Mouse (Mus musculus) B cell, adult 67 days (primary cell): ENCODE results near the gene Gm2016. TPM values are rescaled to one million over a fixed set of nuclear protein-coding genes. Genes with fewer than 3 reads are reported as not detected.

Experiments used
- total RNA-seq, 2 experiments: library from RNA; stranded (reverse); gene quantifications; 4 replicates each; pipeline ENCODE4 v1.2.4; 2023

Gm2016 gene
- not detected for total RNA-seq

DNA sequence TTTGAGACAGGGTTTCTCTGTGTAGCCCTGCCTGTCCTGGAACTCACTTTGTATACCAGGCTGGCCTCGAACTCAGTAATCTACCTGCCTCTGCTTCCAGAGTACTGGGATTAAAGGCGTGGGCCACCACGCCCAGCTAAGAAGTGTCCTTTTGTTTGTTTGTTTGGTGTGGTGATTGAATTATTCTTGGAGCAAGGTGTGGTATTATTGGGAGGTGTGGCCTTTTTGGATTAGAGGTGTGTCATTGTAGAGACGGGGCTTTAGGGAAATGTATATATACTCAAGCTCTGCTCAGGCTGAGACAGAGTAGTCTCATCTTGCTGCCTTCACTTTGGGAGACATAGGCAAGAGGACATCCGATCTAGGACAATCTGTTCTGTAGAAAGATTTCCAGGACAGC lies at the start of gene Gm2016:
TSS of gene Gm2016 (plus strand) at position 301 of the 400 bp plus-strand sequence.

DNA sequence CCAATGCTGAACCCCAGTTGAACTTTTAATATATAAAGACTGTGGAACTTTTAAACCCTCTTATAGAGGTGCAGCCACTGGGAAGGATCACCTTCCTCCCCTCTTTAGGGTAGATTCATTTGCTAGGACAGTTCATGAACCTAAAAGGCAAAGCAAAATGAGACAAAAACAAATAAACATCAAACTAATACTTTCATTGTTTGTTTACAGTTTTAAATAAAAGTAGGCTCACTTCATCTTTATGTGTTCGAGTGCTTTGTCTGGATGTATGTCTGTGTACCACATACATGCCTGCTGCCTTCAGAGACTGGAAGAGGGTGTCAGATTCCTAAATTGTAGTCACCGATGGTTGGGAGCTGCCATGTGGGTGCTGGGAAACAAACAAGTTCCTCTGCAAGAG lies 31.6 kb upstream of the Gm2016 start, which contains the start of gene Gm2001:
TSS of gene Gm2001 (minus strand) at position 101 of the 400 bp plus-strand sequence.

DNA sequence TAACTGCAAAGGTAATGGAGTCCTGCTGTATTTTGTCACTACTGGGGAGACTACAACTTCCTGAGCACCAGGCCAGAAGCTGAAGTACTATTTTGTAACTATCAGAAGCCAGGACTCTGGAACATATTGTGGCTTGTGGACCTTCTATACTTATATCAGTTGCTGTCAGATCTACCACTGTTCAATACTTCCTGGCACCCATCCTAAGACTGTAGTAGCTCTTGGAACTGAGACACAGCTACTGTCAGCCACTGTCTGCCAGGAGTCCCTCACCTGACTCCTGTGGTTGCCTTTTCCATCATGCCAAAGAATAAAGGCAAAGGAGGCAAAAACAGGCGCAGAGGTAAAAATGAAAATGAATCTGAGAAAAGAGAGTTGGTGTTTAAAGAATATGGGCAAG lies 21.2 kb downstream of the Gm2016 start, which contains the start of gene Gm2022:
TSS of gene Gm2022 (plus strand) at position 301 of the 400 bp plus-strand sequence.

DNA sequence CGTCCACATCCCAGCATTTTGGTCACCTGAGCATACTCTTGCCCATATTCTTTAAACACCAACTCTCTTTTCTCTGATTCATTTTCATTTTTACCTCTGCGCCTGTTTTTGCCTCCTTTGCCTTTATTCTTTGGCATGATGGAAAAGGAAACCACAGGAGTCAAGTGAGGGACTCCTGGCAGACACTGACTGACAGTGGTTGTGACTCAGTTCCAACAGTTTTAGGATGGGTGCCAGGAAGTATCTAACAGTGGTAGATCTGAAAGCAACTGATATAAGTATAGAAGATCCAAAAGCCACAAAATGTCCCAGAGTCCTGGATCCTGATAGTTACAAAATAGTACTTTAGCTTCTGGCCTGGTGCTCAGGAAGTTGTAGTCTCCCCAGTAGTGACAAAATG lies 45.8 kb downstream of the Gm2016 start, which contains the start of gene Gm2035:
TSS of gene Gm2035 (minus strand) at position 137 of the 400 bp plus-strand sequence.

Other genes with a start within 250 kb of the Gm2016 start
- gene Gm16381, start 229.5 kb upstream of the Gm2016 start, total RNA-seq, result not detected
- not detected for gene Gm21319, start 98.3 kb upstream of the Gm2016 start, total RNA-seq
- not detected for gene Gm21936, start 78.6 kb upstream of the Gm2016 start, total RNA-seq
- gene BB287469, start 57.5 kb upstream of the Gm2016 start, total RNA-seq, result not detected
- gene Gm2001, start 31.7 kb upstream of the Gm2016 start, total RNA-seq, result not detected
- gene Gm2022, start 21.3 kb downstream of the Gm2016 start, total RNA-seq, result not detected
- not detected for gene Gm2035, start 45.8 kb downstream of the Gm2016 start, total RNA-seq
- not detected for gene Gm2042, start 80.0 kb downstream of the Gm2016 start, total RNA-seq
- not detected for gene Gm2075, start 137.8 kb downstream of the Gm2016 start, total RNA-seq
- gene Gm6803, start 144.7 kb downstream of the Gm2016 start, total RNA-seq, result not detected
- not detected for gene Gm2056, start 152.9 kb downstream of the Gm2016 start, total RNA-seq
- gene Gm16368, start 209.6 kb downstream of the Gm2016 start, total RNA-seq, result not detected